Mouse (Mus musculus) lung, adult 2 months (tissue): ENCODE measurements at regions not wholly inside any gene's neighbourhood (a gene's known extent, or its start where the extent isn't known, plus 50 kb on each side); places are given as distances from the start of the nearest gene placed in this dataset.

ENCODE experiments used
- DNase-seq: peaks from one replicate; pipeline ENCODE4 v3.0.0; 2022
- H3K4me1 ChIP-seq: fragments of 200-500 bp; 2 replicates; pipeline ENCODE4 v1.6.1; 2011; ENCODE audit warnings: low read length; ENCODE audit not compliant: control insufficient read depth, insufficient read depth
- H3K4me3 ChIP-seq: fragments of 200-500 bp; replicated peaks from 2 replicates; pipeline ENCODE3; 2011; ENCODE audit warnings: low read depth, mild to moderate bottlenecking, control low read depth, low read length; ENCODE audit errors: extremely low read depth
- CTCF ChIP-seq: fragments of 200-500 bp; IDR thresholded peaks from 2 replicates; pipeline ENCODE4 v1.5.1; 2011; ENCODE audit warnings: mild to moderate bottlenecking, low read length, control low read depth; ENCODE audit not compliant: insufficient read depth
- POLR2A ChIP-seq: fragments of 200-500 bp; IDR thresholded peaks from 2 replicates; pipeline ENCODE4 v1.6.1; 2011; ENCODE audit warnings: low read depth, mild to moderate bottlenecking, control low read depth, low read length, borderline replicate concordance; ENCODE audit errors: extremely low read depth
- WGBS: fragments of 180-500 bp; shearing (Covaris S2); methylation state at CpG from one replicate; pipeline ENCODE4 v1.1.7; 2018; 5-methylcytosine and 5-hydroxymethylcytosine counted together

DNA sequence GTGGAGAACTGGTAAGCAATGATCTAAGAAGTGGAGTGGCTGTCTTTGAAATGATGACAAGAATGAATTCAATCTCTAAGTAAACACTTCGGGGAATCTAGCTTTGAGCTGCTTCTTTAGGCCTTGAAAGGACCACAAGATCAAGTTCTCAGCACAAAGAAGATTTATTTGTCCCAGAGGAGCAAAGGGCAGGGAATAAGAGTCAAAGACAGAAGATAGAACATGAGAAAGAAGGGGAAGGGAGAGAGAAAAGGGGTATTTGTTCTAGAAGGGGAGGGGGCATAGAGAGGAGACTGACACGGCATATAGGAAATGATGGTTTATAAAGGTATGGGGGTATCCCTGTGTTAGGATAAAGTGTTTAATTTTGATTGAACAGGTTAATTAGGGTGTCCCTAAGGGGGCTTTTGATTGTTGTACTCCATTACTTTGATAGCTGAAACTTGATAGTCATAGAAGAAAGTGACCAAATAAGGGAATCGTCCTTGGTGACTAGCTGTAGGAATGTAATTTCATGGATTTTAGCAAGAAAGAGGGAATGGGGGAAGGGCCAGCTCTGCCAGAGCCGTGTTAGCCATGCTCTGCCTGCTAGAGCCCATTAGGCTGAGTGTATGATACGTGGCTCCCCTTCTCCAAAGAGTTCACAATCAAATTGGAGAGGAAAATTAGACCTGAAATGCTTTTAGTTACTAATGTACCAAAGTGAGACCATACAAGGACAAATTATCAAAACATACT, 531.1 kb upstream of the Tbl1xr1 start:
- WGBS: 72% methylated on average over 5 of the region's 5 CpGs
- Histone ChIP-seq H3K4me3 (no peak overlapping the region), H3K4me1 (no peaks in the 10 kb centered on the region)
- TF ChIP-seq POLR2A (no peak), CTCF (no peak)
- DNase-seq: no peak

DNA sequence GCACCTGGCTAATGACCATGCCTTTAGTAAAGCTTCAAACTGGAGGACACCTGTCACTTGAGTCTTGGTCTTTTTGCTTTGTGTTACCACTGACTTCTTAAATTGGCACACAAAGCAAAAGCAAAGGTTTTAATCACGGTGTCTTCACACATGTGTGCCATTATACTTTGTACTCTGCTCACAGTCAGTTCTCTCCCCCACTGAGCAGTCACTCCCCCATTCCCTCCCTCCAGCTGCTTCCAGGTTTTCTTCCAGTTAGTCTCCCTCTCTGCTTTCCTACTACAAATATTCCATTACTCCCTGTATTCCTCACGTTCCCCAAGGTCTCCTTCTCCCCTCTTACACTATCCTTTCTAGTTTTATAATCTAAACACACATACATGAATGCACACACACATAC, 530.0 kb upstream of the Tbl1xr1 start:
- DNase-seq: no peak
- Histone ChIP-seq H3K4me3 (no peak overlapping the region), H3K4me1 (no peaks in the 10 kb centered on the region)
- TF ChIP-seq CTCF (no peak), POLR2A (no peak)
- WGBS: 74% methylated on average over 2 of the region's 2 CpGs

- TF ChIP-seq CTCF: no peak
- TF ChIP-seq POLR2A: no peak
- H3K4me3 ChIP-seq: no peak overlapping the region
- H3K4me1 ChIP-seq: peaks cover 2% of the 10 kb centered on the region; the same call in 1 of the 2 replicates
- no peak for DNase-seq
- 50% methylated on average over 4 of the region's 4 CpGs for WGBS
Observed at GRCm38 (mm10) chr3:21549671-21550070, 526.8 kb upstream of the Tbl1xr1 start.

- 70% methylated on average over 3 of the region's 3 CpGs for WGBS
- H3K4me1 ChIP-seq: peaks cover 2% of the 10 kb centered on the region; the same call in 1 of the 2 replicates
- H3K4me3 ChIP-seq: no peak overlapping the region
- TF ChIP-seq CTCF (no peak), POLR2A (no peak)
- DNase-seq: no peak
Observed at GRCm38 (mm10) chr3:21553159-21553758, 523.2 kb upstream of the Tbl1xr1 start.

DNA sequence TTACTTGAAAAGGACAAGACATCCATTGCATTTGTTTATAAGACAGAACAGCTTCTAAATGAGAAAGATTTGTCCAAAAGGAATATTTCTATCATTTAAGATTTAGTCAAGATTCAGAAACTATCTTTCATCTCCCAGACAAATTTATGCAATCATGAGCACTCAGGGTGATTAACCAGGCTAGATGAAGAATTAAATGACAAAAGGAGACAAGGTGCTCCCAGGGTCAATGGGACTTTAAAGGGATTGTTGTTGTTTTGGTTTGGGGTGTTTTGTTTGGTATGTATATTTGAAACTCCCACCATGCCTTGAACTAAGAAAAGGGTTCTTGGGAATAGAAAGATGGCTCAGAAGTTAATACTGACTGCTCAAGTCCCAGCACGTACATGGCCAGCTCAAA, 522.6 kb upstream of the Tbl1xr1 start:
- H3K4me1 ChIP-seq: peaks cover 2% of the 10 kb centered on the region; the same call in 1 of the 2 replicates
- DNase-seq: no peak
- 83% methylated on average over 1 of the region's 1 CpGs for WGBS
- TF ChIP-seq POLR2A: no peak
- TF ChIP-seq CTCF: no peak
- no peak overlapping the region for H3K4me3 ChIP-seq

- DNase-seq: no peak
- TF ChIP-seq POLR2A: no peak
- no peak overlapping the region for H3K4me3 ChIP-seq
- H3K4me1 ChIP-seq: peaks cover 2% of the 10 kb centered on the region
- 81% methylated on average over 12 of the region's 12 CpGs for WGBS
Observed at GRCm38 (mm10) chr3:21557963-21558441, 518.5 kb upstream of the Tbl1xr1 start.

- WGBS: 89% methylated on average over 2 of the region's 2 CpGs
- TF ChIP-seq POLR2A (no peak), CTCF (no peak)
- H3K4me1 ChIP-seq: peaks cover 6% of the 10 kb centered on the region
- DNase-seq: no peak
- H3K4me3 ChIP-seq: no peak overlapping the region
Observed at GRCm38 (mm10) chr3:21562771-21563312, 513.6 kb upstream of the Tbl1xr1 start.

GRCm38 (mm10) chr3:21563454-21563853, 513.0 kb upstream of the Tbl1xr1 start:
- H3K4me1 ChIP-seq: peaks cover 6% of the 10 kb centered on the region
- 36% methylated on average over 3 of the region's 3 CpGs for WGBS
- no peak for DNase-seq
- no peak overlapping the region for H3K4me3 ChIP-seq
- no peak for TF ChIP-seq CTCF
- no peak for TF ChIP-seq POLR2A

DNA sequence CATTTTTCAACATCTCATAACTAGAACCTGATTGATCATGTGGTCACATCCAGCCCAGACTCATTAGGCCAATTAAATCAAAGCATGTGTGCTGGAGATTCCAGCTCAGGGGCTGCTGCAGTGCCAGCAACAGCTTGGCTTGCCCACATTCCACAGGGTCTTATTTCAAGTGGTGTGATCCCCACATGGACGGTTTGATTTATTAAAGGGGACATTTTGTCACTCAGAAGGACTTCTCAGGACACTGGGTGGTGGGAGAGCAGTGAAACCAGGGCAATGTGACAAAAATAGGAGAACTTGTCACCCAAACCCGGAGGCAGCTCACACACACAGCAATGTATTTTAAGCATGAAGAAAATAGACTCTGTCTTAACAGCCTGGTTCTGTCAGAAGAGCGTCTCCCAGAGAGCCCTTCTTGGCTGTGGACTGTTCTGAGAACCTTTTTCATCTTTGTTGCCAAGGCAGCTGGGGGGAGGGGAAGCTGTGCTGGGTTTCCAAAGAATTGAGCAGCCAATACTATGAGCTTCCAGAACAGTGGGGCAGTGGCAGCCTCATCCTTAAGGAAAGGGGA, 512.2 kb upstream of the Tbl1xr1 start:
- peaks cover 6% of the 10 kb centered on the region for H3K4me1 ChIP-seq
- no peak for TF ChIP-seq CTCF
- TF ChIP-seq POLR2A: no peak
- peak; percentile 34 for DNase-seq
- WGBS: 34% methylated on average over 3 of the region's 3 CpGs
- H3K4me3 ChIP-seq: no peak overlapping the region

DNA sequence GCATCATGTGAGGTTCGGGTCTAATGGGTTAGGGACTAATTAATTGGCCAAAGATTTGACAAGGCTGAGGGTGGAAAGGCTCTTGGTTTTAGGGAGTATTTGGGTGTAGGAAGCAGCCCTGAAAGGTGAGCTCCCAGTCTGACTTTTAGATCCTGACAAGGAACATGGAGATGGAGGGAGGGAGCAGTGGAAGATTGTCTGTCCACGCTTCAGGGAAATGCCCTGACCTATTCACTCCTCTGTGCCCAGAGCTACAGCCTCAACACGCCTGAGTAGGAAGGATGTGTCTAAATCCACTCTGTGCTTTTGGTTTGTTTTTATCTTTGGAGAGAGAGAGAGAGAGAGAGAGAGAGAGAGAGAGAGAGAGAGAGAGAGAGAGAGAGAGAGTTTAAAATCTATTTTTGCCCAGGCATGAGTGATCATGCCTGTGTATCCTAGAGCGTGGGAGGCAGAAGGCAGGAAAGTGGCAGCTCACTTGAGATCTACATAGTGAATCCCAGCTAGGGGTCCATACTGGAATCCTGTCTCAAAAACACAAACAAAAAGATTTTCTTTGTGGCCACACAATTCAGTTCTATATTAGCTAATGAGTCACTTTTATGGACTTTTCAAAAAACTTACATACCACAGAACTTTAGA, 511.5 kb upstream of the Tbl1xr1 start:
- WGBS: 59% methylated on average over 4 of the region's 4 CpGs
- peaks cover 6% of the 10 kb centered on the region for H3K4me1 ChIP-seq
- no peak for TF ChIP-seq POLR2A
- TF ChIP-seq CTCF: no peak
- no peak for DNase-seq
- H3K4me3 ChIP-seq: no peak overlapping the region
